Mouse (Mus musculus) ES-E14 (cell line): ENCODE measurements around the gene Gm4567. TPM values are rescaled to one million over a fixed set of nuclear protein-coding genes. Genes with fewer than 3 reads are reported as not detected.
"Not testable (repeated sequence)": the region's sequence is repeated elsewhere in the genome, so short reads cannot be mapped to it uniquely, and the experiment has no call there.

Experiments
- DNase-seq: peaks from one replicate; pipeline ENCODE4 v3.0.0-alpha.2; 2013; ENCODE audit warnings: low read depth, low spot score
- H3K27ac ChIP-seq: 2 replicates; pipeline ENCODE4 v1.5.1; 2012; ENCODE audit warnings: low read depth, mild to moderate bottlenecking, low read length, moderate library complexity, mixed read lengths; ENCODE audit not compliant: poor library complexity, insufficient read depth, severe bottlenecking
- H3K36me3 ChIP-seq: 2 replicates; pipeline ENCODE4 v1.6.1; 2012; ENCODE audit warnings: mild to moderate bottlenecking, low read length, moderate library complexity, mixed read lengths; ENCODE audit not compliant: control insufficient read depth, poor library complexity, insufficient read depth, severe bottlenecking
- H3K4me1 ChIP-seq, 2 experiments: fragments of 150-350 bp in 1 of 2; sonication (generic) in 1 of 2; 2 replicates each; pipeline ENCODE4 v1.6.1; 2012; ENCODE audit warnings: low read length in 2 of 2, mild to moderate bottlenecking in 1 of 2, mixed read lengths in 1 of 2; ENCODE audit not compliant: control insufficient read depth in 2 of 2, insufficient read depth in 2 of 2, poor library complexity in 1 of 2
- H3K4me3 ChIP-seq, 2 experiments: fragments of 150-350 bp in 1 of 2; sonication (generic) in 1 of 2; 2 replicates each; pipeline ENCODE4 v1.5.1; 2012; ENCODE audit warnings: low read length in 2 of 2, low read depth in 1 of 2, mild to moderate bottlenecking in 1 of 2, mixed read lengths in 1 of 2; ENCODE audit not compliant: insufficient read depth in 1 of 2, poor library complexity in 1 of 2, severe bottlenecking in 1 of 2
- H3K9ac ChIP-seq: 2 replicates; pipeline ENCODE4 v1.6.1; 2012; ENCODE audit warnings: low read depth, mild to moderate bottlenecking, low read length, mixed read lengths; ENCODE audit not compliant: poor library complexity, insufficient read depth, severe bottlenecking
- H3K9me3 ChIP-seq: fragments of 150-350 bp; sonication (generic); 2 replicates; pipeline ENCODE4 v1.6.1; 2012; ENCODE audit warnings: low read depth, mild to moderate bottlenecking, low read length; ENCODE audit not compliant: control insufficient read depth, insufficient read depth
- in situ Hi-C, 2 experiments: fragments of 600-800 bp; cut with MboI; formaldehyde crosslinking; loops; one replicate each; pipeline ENCODE4 v1.15.1; 2025; ENCODE audit warnings: low sequenced_read_pairs in 2 of 2, inconsistent platforms in 1 of 2; ENCODE audit not compliant: unreplicated experiment in 2 of 2
- total RNA-seq: library from RNA; depleted of rRNA; stranded (reverse); fragments of 300-350 nt; gene quantifications from 2 replicates; pipeline ENCODE4 v1.2.3, GENCODE M21; 2012; rRNA removed

Gene Gm4567
- total RNA-seq: not detected in 2 replicates

- in situ Hi-C loops, DNase-seq: not testable (repeated sequence)
These were observed at the start of gene Gm4567 for GRCm38 (mm10) chr7:22719610-22720009. Gene Gm4567, minus strand, starts transcription at chr7:22719710.

DNA sequence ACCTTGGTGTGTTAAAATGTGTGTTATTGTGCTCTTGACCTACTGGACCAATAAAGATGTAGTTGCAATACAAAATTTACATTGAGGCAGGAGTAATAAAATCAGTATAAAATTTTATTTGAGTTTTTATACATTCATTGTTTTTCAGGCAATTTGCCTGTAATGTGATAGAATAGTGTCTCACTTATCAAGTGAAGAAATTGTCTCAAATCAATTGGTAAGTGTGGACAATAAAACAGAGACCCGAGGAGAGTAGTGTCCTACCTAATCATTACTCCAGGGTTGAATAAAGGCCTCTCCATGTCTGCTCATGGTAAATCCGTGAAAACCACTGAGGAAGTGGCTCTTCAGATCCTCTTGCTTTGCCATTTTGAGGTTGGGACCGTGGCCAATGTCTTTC, 41.9 kb upstream of the Gm4567 start, which contains the start of gene Vmn1r157:
Gene Vmn1r157, plus strand, starts transcription at position 301 of the 400 bp plus-strand sequence.
- H3K9ac ChIP-seq, H3K4me1 ChIP-seq, in situ Hi-C loops, H3K9me3 ChIP-seq, H3K36me3 ChIP-seq, DNase-seq, H3K27ac ChIP-seq, H3K4me3 ChIP-seq: not testable (repeated sequence)

More at GRCm38 (mm10) chr7:22719610-22720009, at the start of gene Gm4567:
- H3K9me3 ChIP-seq, H3K4me3 ChIP-seq, H3K9ac ChIP-seq, H3K27ac ChIP-seq, H3K36me3 ChIP-seq, H3K4me1 ChIP-seq: not testable (repeated sequence)

- H3K36me3 ChIP-seq, H3K9me3 ChIP-seq, DNase-seq, H3K27ac ChIP-seq, H3K4me3 ChIP-seq, in situ Hi-C loops, H3K9ac ChIP-seq, H3K4me1 ChIP-seq: not testable (repeated sequence)
These were observed 27.3 kb downstream of the Gm4567 start, which contains the start of gene Gm8693 for GRCm38 (mm10) chr7:22692217-22692616. Gene Gm8693, minus strand, starts transcription at chr7:22692317.

Other genes with a start within 250 kb of the Gm4567 start
- gene Vmn1r151, start 220.0 kb downstream of the Gm4567 start, total RNA-seq: not detected in 2 replicates
- not detected in 2 replicates for gene Vmn1r152, start 196.7 kb downstream of the Gm4567 start, total RNA-seq
- gene Gm8677, start 184.8 kb downstream of the Gm4567 start, total RNA-seq: not detected in 2 replicates
- not detected in 2 replicates for gene Gm4201, start 154.4 kb downstream of the Gm4567 start, total RNA-seq
- not detected in 2 replicates for gene Gm4565, start 131.6 kb downstream of the Gm4567 start, total RNA-seq
- gene Vmn1r155, start 61.7 kb downstream of the Gm4567 start, total RNA-seq: not detected in 2 replicates
- not detected in 2 replicates for gene Gm8693, start 27.4 kb downstream of the Gm4567 start, total RNA-seq
- gene Vmn1r157, start 42.0 kb upstream of the Gm4567 start, total RNA-seq: not detected in 2 replicates
- not detected in 2 replicates for gene Vmn1r158, start 71.1 kb upstream of the Gm4567 start, total RNA-seq
- gene Vmn1r159, start 123.9 kb upstream of the Gm4567 start, total RNA-seq: not detected in 2 replicates
- gene Vmn1r160, start 151.5 kb upstream of the Gm4567 start, total RNA-seq: not detected in 2 replicates